Mouse (Mus musculus) heart, embryonic 11.5 days (tissue): ENCODE results near the gene Tgfb1i1. TPM values are rescaled to one million over a fixed set of nuclear protein-coding genes. Genes with fewer than 3 reads are reported as not detected.

ENCODE experiments used
- ATAC-seq: fragments of 200-750 bp; cut with Nextera tagmentation; replicated peaks from 2 replicates; pipeline ENCODE4 v1.8.0; 2017; ENCODE audit warnings: moderate library complexity; ENCODE audit not compliant: insufficient number of reproducible peaks, low FRiP score, low TSS enrichment
- H3K27ac ChIP-seq: fragments of 300-500 bp; sonication (generic); 2 replicates; pipeline ENCODE4 v1.5.1; 2014; ENCODE audit warnings: mild to moderate bottlenecking, low read depth, low read length
- H3K27me3 ChIP-seq: fragments of 300-500 bp; sonication (generic); 2 replicates; pipeline ENCODE4 v1.6.1; 2014; ENCODE audit warnings: mild to moderate bottlenecking, low read length, mixed read lengths; ENCODE audit not compliant: control insufficient read depth, insufficient read depth
- H3K36me3 ChIP-seq: fragments of 300-500 bp; sonication (generic); 2 replicates; pipeline ENCODE4 v1.6.1; 2014; ENCODE audit warnings: mild to moderate bottlenecking, low read length, moderate library complexity, mixed read lengths; ENCODE audit not compliant: control insufficient read depth, insufficient read depth
- H3K4me1 ChIP-seq: fragments of 300-500 bp; sonication (generic); 2 replicates; pipeline ENCODE4 v1.6.1; 2014; ENCODE audit warnings: low read length; ENCODE audit not compliant: control insufficient read depth, insufficient read depth
- H3K4me2 ChIP-seq: fragments of 300-500 bp; sonication (generic); 2 replicates; pipeline ENCODE4 v1.6.1; 2014; ENCODE audit warnings: mild to moderate bottlenecking, moderate library complexity
- H3K4me3 ChIP-seq: fragments of 300-500 bp; sonication (generic); 2 replicates; pipeline ENCODE4 v1.5.1; 2014; ENCODE audit warnings: low read depth, low read length
- H3K9ac ChIP-seq: fragments of 300-500 bp; sonication (generic); 2 replicates; pipeline ENCODE4 v1.6.1; 2014; ENCODE audit warnings: mild to moderate bottlenecking, low read depth, low read length, moderate library complexity
- H3K9me3 ChIP-seq: fragments of 300-500 bp; sonication (generic); replicated peaks from 2 replicates; pipeline ENCODE4 v1.6.1; 2016; ENCODE audit warnings: low read length; ENCODE audit not compliant: control insufficient read depth
- WGBS: fragments of 180-500 bp; shearing (Covaris S2); extraction: QIAGEN DNeasy Blood & Tissue Kit; methylation state at CpG from one replicate; pipeline ENCODE4 v1.1.7; 2014; ENCODE audit not compliant: insufficient replicate concordance; 5-methylcytosine and 5-hydroxymethylcytosine counted together
- polyA plus RNA-seq: library from polyadenylated mRNA; unstranded; fragments of >200 nt; fragmentation: Nextera tagmentation; extraction: Ambion mirVana; gene quantifications from 2 replicates; pipeline ENCODE4 v1.2.1, GENCODE M21; 2014

Gene Tgfb1i1
- polyA plus RNA-seq, 1 experiment from 2014 or later: 168 TPM

DNA sequence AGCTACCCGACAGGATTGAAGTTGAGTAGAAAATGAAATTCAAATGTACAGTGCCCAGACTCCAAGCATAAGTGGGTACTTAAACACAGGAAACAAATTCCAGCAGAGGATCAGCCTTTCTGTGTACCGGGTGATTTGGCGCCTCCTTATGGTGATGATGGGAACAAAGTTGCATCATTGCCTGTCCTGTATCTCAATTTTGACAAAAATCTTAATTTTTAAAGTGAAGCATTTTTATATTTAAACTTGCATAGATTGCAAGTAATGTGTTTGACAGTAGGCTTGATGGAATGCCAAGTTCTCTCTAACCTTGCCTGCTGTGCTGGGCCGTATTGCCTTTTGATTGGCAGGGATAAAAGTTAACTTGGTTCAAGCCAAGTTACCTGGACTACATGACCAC is 7.6 kb upstream of the Tgfb1i1 start:
- Histone ChIP-seq H3K27ac (peak overlapping the region; percentile 88), H3K9me3 (no peaks in the 10 kb centered on the region), H3K4me1 (peaks cover 10% of the 10 kb centered on the region), H3K9ac (peak overlapping the region; percentile 64; the same call in 1 of the 2 replicates), H3K4me3 (peak overlapping the region; percentile 76), H3K36me3 (peaks cover 13% of the 10 kb centered on the region), H3K4me2 (peak overlapping the region; percentile 81), H3K27me3 (no peaks in the 10 kb centered on the region)
- 26% methylated on average over 4 of the region's 4 CpGs for WGBS
- no peak for ATAC-seq

DNA sequence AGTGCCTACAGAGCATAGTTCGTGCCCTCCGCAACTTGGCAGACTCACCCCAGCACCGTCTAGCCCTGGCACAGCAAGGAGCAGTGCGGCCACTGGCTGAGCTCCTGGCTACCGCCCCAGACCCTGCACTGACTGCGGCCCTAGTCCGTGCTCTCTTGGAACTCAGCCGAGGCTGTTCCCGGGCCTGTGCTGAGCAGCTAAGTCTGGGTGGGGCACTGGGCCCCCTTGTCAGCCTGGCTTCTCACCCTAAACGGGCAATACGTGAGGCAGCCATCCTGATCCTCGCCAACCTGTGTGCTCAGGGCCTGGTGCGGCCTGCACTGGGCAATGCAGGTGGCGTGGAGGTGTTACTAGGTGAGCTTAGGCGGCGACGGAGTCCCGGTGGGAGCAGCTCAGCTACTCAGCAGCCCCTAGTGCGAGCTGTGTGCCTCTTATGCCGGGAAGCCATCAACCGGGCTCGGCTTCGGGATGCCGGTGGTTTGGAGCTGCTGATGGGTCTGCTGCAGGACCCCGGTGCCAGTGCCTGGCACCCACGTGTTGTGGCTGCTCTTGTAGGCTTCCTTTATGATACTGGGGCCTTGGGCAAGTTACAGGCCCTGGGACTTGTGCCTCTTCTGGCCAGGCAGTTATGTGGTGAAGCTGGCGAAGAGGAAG is 6.4 kb upstream of the Tgfb1i1 start:
- peaks cover 21% of the 10 kb centered on the region for H3K36me3 ChIP-seq
- H3K4me1 ChIP-seq: peaks cover 10% of the 10 kb centered on the region
- no peak overlapping the region for H3K4me2 ChIP-seq
- no peak overlapping the region for H3K27ac ChIP-seq
- H3K9me3 ChIP-seq: no peaks in the 10 kb centered on the region
- H3K27me3 ChIP-seq: no peaks in the 10 kb centered on the region
- no peak overlapping the region for H3K4me3 ChIP-seq
- H3K9ac ChIP-seq: 0 out of 2 replicates have a peak overlapping the region, but pooled peaks have one; percentile 22
- ATAC-seq: no peak
- WGBS: 91% methylated on average over 27 of the region's 27 CpGs

GRCm38 (mm10) chr7:128242331-128242730 is 4.3 kb upstream of the Tgfb1i1 start:
- Histone ChIP-seq H3K9ac (peak overlapping the region; percentile 39; the same call in 1 of the 2 replicates), H3K27ac (no peak overlapping the region), H3K4me3 (no peak overlapping the region), H3K4me1 (peaks cover 15% of the 10 kb centered on the region), H3K36me3 (peaks cover 21% of the 10 kb centered on the region), H3K9me3 (no peaks in the 10 kb centered on the region), H3K27me3 (no peaks in the 10 kb centered on the region), H3K4me2 (no peak overlapping the region)
- 94% methylated on average over 16 of the region's 16 CpGs for WGBS
- no peak for ATAC-seq

DNA sequence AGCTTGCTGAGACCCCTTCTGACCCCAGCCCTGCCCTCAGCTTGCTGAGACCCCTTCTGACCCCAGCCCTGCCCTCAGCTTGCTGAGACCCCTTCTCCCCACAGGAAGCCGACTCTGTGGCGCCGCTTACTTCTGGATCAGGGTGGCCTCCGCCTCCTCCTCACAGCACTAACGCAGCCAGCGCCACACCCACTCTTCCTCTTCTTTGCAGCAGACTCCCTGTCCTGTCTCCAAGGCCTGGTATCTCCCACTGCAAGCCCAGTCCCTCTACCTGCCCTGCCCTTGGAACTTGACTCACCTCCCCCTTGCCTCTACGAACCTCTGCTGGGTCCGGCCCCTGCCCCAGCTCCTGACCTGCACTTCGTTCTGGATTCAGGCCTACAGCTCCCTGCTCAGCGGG is 2.7 kb upstream of the Tgfb1i1 start:
- no peak overlapping the region for H3K27ac ChIP-seq
- peaks cover 24% of the 10 kb centered on the region for H3K4me1 ChIP-seq
- ATAC-seq: no peak
- H3K9ac ChIP-seq: no peak overlapping the region; the same call in 1 of the 2 replicates
- H3K27me3 ChIP-seq: no peaks in the 10 kb centered on the region
- peaks cover 23% of the 10 kb centered on the region for H3K36me3 ChIP-seq
- no peak overlapping the region for H3K4me3 ChIP-seq
- 73% methylated on average over 10 of the region's 10 CpGs for WGBS
- H3K4me2 ChIP-seq: no peak overlapping the region
- no peaks in the 10 kb centered on the region for H3K9me3 ChIP-seq

GRCm38 (mm10) chr7:128244410-128245025 is 2.1 kb upstream of the Tgfb1i1 start:
- Histone ChIP-seq H3K9ac (no peak overlapping the region; the same call in 1 of the 2 replicates), H3K4me1 (peaks cover 19% of the 10 kb centered on the region), H3K36me3 (peaks cover 24% of the 10 kb centered on the region), H3K27me3 (no peaks in the 10 kb centered on the region), H3K4me3 (no peak overlapping the region), H3K27ac (no peak overlapping the region), H3K9me3 (no peaks in the 10 kb centered on the region), H3K4me2 (no peak overlapping the region)
- no peak for ATAC-seq
- 88% methylated on average over 18 of the region's 18 CpGs for WGBS

DNA sequence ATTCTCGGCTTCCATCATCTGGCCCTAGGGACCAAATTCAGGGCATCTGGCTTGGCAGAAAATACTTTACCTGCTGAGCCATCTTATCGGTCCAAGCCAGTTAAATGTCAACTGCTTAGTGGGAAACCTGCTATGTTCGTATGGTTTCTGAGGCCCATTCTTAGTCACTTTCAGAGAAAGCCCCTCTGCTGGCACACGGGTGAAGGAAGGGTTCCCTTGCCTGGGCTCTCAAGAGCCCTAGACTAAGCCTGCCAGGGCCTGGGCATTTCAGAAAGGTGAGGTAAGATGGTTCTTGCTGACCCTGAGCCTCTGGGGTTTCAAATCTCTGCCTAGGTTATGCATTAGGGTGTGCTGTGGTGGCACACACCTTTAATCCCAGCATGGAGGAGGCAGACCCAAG is 1.1 kb upstream of the Tgfb1i1 start:
- Histone ChIP-seq H3K27ac (peak overlapping the region; percentile 98; the same call in 1 of the 2 replicates), H3K27me3 (no peaks in the 10 kb centered on the region), H3K36me3 (peaks cover 22% of the 10 kb centered on the region), H3K9ac (no peak overlapping the region), H3K4me1 (peaks cover 19% of the 10 kb centered on the region), H3K4me3 (no peak overlapping the region), H3K4me2 (no peak overlapping the region; the same call in 1 of the 2 replicates), H3K9me3 (no peaks in the 10 kb centered on the region)
- WGBS: 84% methylated on average over 4 of the region's 4 CpGs
- no peak for ATAC-seq

GRCm38 (mm10) chr7:128247443-128247842 is 831 bp downstream of the Tgfb1i1 start:
- Histone ChIP-seq H3K4me3 (peak overlapping the region; percentile 59), H3K27ac (peak overlapping the region; percentile 98), H3K27me3 (no peaks in the 10 kb centered on the region), H3K9ac (peak overlapping the region; percentile 86), H3K9me3 (no peaks in the 10 kb centered on the region), H3K4me2 (peak overlapping the region; percentile 73), H3K36me3 (peaks cover 22% of the 10 kb centered on the region), H3K4me1 (peaks cover 19% of the 10 kb centered on the region)
- 0% methylated on average over 13 of the region's 13 CpGs for WGBS
- ATAC-seq: peak; percentile 72

DNA sequence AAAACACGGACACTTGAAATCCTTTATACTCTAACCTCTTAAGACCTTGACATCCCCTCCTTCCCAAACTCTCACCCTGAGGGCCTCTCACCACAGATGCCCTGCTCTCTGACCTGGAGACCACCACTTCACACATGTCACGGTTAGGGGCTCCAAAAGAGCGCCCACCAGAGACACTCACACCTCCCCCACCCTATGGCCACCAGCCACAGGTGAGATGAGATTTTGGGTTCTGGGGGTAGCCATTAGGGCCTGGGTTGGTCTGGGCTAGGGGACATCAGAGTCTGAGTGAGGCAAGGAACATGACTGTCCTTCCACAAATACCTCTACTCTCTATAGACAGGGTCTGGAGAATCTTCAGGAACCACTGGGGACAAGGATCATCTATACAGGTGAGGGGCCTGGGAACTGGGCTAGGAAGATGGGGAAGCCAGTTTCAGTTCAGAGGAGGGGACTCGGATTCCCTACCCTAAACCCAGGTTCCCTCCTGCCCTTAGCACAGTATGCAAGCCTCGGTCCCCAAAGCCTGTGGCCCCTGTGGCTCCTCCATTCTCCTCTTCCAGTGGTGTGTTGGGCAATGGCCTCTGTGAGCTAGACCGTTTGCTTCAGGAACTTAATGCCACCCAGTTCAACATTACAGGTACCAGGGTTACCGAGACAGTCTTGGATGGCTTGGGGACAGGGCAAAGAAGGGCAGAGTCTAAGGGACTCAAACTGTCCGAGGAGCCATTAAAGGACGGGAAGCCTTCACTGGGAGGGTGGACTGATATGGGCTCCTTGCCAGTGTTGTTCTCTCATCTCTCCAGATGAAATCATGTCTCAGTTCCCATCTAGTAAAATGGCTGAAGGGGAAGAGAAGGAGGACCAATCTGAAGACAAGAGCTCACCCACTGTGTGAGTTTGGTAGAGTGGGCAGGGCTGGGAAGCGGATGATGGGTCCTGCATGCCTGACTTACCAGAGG is 1.8 kb downstream of the Tgfb1i1 start:
- Histone ChIP-seq H3K4me3 (peak overlapping the region; percentile 59), H3K27ac (no peak overlapping the region), H3K4me2 (peak overlapping the region; percentile 73), H3K36me3 (peaks cover 21% of the 10 kb centered on the region; the same call in 1 of the 2 replicates), H3K9ac (peak overlapping the region; percentile 86), H3K4me1 (peaks cover 19% of the 10 kb centered on the region), H3K9me3 (no peaks in the 10 kb centered on the region), H3K27me3 (no peaks in the 10 kb centered on the region)
- ATAC-seq: no peak
- WGBS: 78% methylated on average over 10 of the region's 10 CpGs
